ENCODE assay signal across 8 mouse cellular contexts in the genomic region with DNA sequence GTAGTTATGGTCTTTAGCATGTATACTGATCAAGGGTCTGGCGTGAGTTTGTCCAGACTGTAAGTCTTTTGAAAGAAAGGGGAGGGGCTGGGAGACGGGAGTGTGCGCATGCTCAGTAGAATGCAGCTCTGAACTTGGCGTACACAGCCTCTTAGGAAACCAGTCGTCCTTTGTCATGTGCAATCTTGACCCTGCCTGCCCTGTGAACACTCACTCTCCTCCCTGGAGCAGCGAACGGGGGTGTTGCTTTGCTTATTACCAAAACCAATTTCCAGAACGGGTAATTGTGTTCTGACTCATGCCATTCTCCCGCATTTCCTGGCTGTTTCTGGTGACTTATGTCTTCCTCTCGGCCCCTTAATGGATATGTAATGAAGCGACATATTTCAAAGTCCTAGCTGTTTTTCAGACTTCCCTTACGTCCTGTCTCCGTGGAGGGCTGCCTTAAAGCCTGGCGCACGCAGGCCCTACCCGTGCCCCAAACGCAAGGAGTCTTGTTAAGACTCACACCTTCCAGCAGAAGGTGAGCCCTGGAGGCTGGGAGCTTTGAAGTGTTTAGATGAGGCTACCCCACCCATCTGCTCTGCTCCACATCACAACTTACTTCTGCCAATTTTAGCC.
DNase-seq lines count a peak whose midpoint lies in the region; ATAC-seq and TF ChIP-seq lines count a peak whose summit lies in the region.

No protein-coding gene starts in this region.

- H3K27ac ChIP-seq in hindbrain, embryonic 12.5 days = peak overlapping the region; percentile 23; the same call in 1 of the 2 replicates
- no peak overlapping the region for H3K27ac ChIP-seq in limb, embryonic 14.5 days (replicated peaks; ENCODE audit: low read depth, low read length)
- 0 out of 2 replicates have a peak overlapping the region, but pooled peaks have one; percentile 7 for H3K27ac ChIP-seq in small intestine, adult 2 months (ENCODE audit: insufficient read depth, low read depth, low read length)

- H3K27me3 ChIP-seq in hindbrain, embryonic 12.5 days = no peaks in the 10 kb centered on the region
- no peaks in the 10 kb centered on the region for H3K27me3 ChIP-seq in limb, embryonic 14.5 days (ENCODE audit: control insufficient read depth, insufficient read depth, low read length)
- H3K27me3 ChIP-seq in small intestine, adult 2 months (ENCODE audit: control insufficient read depth, insufficient read depth, low read length) = no peaks in the 10 kb centered on the region

- no peaks in the 10 kb centered on the region for H3K9me3 ChIP-seq in hindbrain, embryonic 12.5 days (replicated peaks)
- H3K9me3 ChIP-seq in limb, embryonic 14.5 days (ENCODE audit: control insufficient read depth, low read length) = no peaks in the 10 kb centered on the region

- no peak overlapping the region for H3K4me3 ChIP-seq in hindbrain, embryonic 12.5 days
- H3K4me3 ChIP-seq in limb, embryonic 14.5 days (replicated peaks; ENCODE audit: low read length) = peak overlapping the region; percentile 23
- no peak overlapping the region for H3K4me3 ChIP-seq in small intestine, adult 2 months (ENCODE audit: low read depth, low read length)

- no peak for TF ChIP-seq POLR2A in limb, embryonic 14.5 days (IDR thresholded peaks at IDR 0.05; ENCODE audit: borderline replicate concordance, extremely low read depth, insufficient read depth, insufficient read length)
- TF ChIP-seq POLR2A in small intestine, adult 2 months (IDR thresholded peaks at IDR 0.05; ENCODE audit: low read depth, low read length) = no peak

- 69% methylated on average over 17 of the region's 17 CpGs for WGBS in hindbrain, embryonic 12.5 days
- 18% methylated on average over 17 of the region's 17 CpGs for WGBS in limb, embryonic 14.5 days
- 66% methylated on average over 17 of the region's 17 CpGs for WGBS in small intestine, adult 2 months

- peaks cover 9% of the 10 kb centered on the region; the same call in 1 of the 2 replicates for H3K4me1 ChIP-seq in hindbrain, embryonic 12.5 days
- no peaks in the 10 kb centered on the region for H3K4me1 ChIP-seq in limb, embryonic 14.5 days (ENCODE audit: control insufficient read depth, insufficient read depth, low read length)
- H3K4me1 ChIP-seq in small intestine, adult 2 months (ENCODE audit: control insufficient read depth, insufficient read depth, insufficient read length, low read length) = no peaks in the 10 kb centered on the region

- H3K4me2 ChIP-seq in hindbrain, embryonic 12.5 days (replicated peaks) = peak overlapping the region; percentile 15; the same call in 1 of the 2 replicates
- H3K4me2 ChIP-seq in limb, embryonic 14.5 days (replicated peaks; ENCODE audit: low read depth, low read length, severe bottlenecking) = peak overlapping the region; percentile 46

- no peaks in the 10 kb centered on the region for H3K36me3 ChIP-seq in hindbrain, embryonic 12.5 days
- H3K36me3 ChIP-seq in limb, embryonic 14.5 days (ENCODE audit: control insufficient read depth, insufficient read depth, low read length) = no peaks in the 10 kb centered on the region
- no peaks in the 10 kb centered on the region for H3K36me3 ChIP-seq in small intestine, adult 2 months (ENCODE audit: control insufficient read depth, insufficient read depth, low read length)

- no peak for TF ChIP-seq CTCF in small intestine, adult 2 months (IDR thresholded peaks at IDR 0.05; ENCODE audit: extremely low read depth, insufficient read length, insufficient replicate concordance, low read depth, low read length)

- 0 out of 2 replicates have a peak, but pooled peaks have one; percentile 35 for ATAC-seq in hindbrain, embryonic 12.5 days (ENCODE audit: low FRiP score)
- ATAC-seq in limb, embryonic 14.5 days (ENCODE audit: low FRiP score, low read depth) = peak; percentile 55; the same call in 1 of the 2 replicates
- no peak for ATAC-seq in activated CD4-positive, CD25-positive, alpha-beta regulatory T cell, adult 4 months

- H3K9ac ChIP-seq in hindbrain, embryonic 12.5 days = no peak overlapping the region
- no peak overlapping the region for H3K9ac ChIP-seq in limb, embryonic 14.5 days (ENCODE audit: low read depth, low read length, severe bottlenecking)

- peak; percentile 15 for DNase-seq in ovary, adult 18-20 months (ENCODE audit: low spot score)
- DNase-seq in ovary, postnatal 10 days (ENCODE audit: low spot score) = no peak
- DNase-seq in limb, embryonic 14.5 days (ENCODE audit: low spot score) = peak; percentile 79
- no peak for DNase-seq in thymus, postnatal 10 days (ENCODE audit: low spot score in 2 of 2)
- no peak for DNase-seq in urinary bladder, postnatal 4 days (ENCODE audit: low spot score in 2 of 2)

Comparison
In these comparisons a context has a peak if more than half of its experiments do, and no peak if none do; other contexts are left out.
1. DNase-seq: peak in ovary, adult 18-20 months (single experiment) and limb, embryonic 14.5 days (single experiment); none in ovary, postnatal 10 days (single experiment), thymus, postnatal 10 days (0 of 2) and urinary bladder, postnatal 4 days (0 of 2).